Mouse (Mus musculus) spleen, adult 2 months (tissue): ENCODE measurements around the gene D930048N14Rik.

Experiments used
- CTCF ChIP-seq: fragments of 200-500 bp; IDR thresholded peaks from 2 replicates; pipeline ENCODE4 v1.5.1; 2011; ENCODE audit warnings: mild to moderate bottlenecking, inconsistent platforms; ENCODE audit not compliant: insufficient read depth, insufficient read length, insufficient replicate concordance; ENCODE audit errors: extremely low read depth
- POLR2A ChIP-seq: fragments of 200-500 bp; IDR thresholded peaks from 2 replicates; pipeline ENCODE4 v1.6.1; 2011; ENCODE audit warnings: low read depth, low read length, inconsistent platforms

DNA sequence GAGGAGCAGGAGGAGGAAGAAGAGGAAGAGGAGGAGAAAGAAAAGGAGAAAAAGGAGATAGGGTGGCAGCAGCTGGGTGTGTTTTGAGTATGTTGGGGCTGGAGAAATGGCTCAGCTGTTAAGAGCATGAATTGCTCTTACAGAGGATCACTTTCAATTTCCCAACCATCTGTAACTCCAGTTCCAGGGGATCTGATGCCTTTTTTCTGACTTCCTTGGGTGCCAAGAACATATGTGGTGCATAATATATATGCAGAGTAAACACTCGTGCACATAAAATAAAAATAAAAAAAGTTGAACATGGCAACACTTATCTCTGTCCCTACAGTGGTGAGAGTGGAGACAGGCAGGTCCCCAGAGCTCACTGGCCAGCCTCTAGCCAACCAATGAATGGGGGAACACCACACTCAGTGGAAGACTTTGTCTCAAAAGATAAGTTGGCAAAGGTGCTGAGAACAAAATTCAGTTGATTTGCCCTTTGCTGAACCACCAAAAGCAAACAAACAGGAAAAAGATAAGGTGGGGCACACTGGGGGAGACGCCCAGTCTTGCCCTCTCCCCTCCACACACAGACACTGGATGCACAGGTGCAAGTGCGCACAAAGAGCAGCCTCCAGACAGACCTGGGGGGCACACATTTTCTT is 41.4 kb upstream of the D930048N14Rik start:
- TF ChIP-seq CTCF (no peak), POLR2A (no peak)
